Mouse (Mus musculus) heart, adult 2 months (tissue): ENCODE measurements around the gene Itga1. TPM values are rescaled to one million over a fixed set of nuclear protein-coding genes. Genes with fewer than 3 reads are reported as not detected.

Source experiments
- DNase-seq, 2 experiments: peaks; one replicate each; pipeline ENCODE4 v3.0.0; 2021
- H3K27ac ChIP-seq: fragments of 200-600 bp; 2 replicates; pipeline ENCODE4 v1.8.1; 2022
- H3K27me3 ChIP-seq: fragments of 200-500 bp; 2 replicates; pipeline ENCODE4 v1.6.1; 2012; ENCODE audit warnings: mild to moderate bottlenecking, low read length, inconsistent platforms, mixed read lengths; ENCODE audit not compliant: control insufficient read depth, insufficient read depth
- H3K36me3 ChIP-seq: fragments of 200-500 bp; 2 replicates; pipeline ENCODE4 v1.6.1; 2012; ENCODE audit warnings: low read length, inconsistent platforms; ENCODE audit not compliant: control insufficient read depth, insufficient read depth
- H3K4me1 ChIP-seq: fragments of 200-500 bp; 2 replicates; pipeline ENCODE4 v1.6.1; 2011; ENCODE audit warnings: low read length; ENCODE audit not compliant: control insufficient read depth, insufficient read depth
- H3K4me3 ChIP-seq: fragments of 200-600 bp; 2 replicates; pipeline ENCODE4 v1.8.1; 2022
- H3K79me2 ChIP-seq: fragments of 200-500 bp; replicated peaks from 2 replicates; pipeline ENCODE4 v1.6.1; 2012; ENCODE audit warnings: mild to moderate bottlenecking, inconsistent platforms, low read length, moderate library complexity, mixed read lengths; ENCODE audit not compliant: control insufficient read depth, insufficient read depth
- H3K9ac ChIP-seq: fragments of 200-500 bp; 2 replicates; pipeline ENCODE4 v1.6.1; 2012; ENCODE audit warnings: low read depth, mild to moderate bottlenecking, control low read depth, inconsistent platforms, low read length, mixed read lengths
- CTCF ChIP-seq: fragments of 200-600 bp; IDR thresholded peaks from 2 replicates; pipeline ENCODE4 v1.8.1; 2022; ENCODE audit warnings: antibody characterized with exemption, mild to moderate bottlenecking, moderate library complexity
- EP300 ChIP-seq: fragments of 200-500 bp; IDR thresholded peaks from 2 replicates; pipeline ENCODE4 v1.6.1; 2011; ENCODE audit warnings: low read depth, low read length, control low read depth; ENCODE audit not compliant: insufficient read depth
- POLR2A ChIP-seq: fragments of 200-500 bp; IDR thresholded peaks from 2 replicates; pipeline ENCODE4 v1.6.1; 2011; ENCODE audit warnings: mild to moderate bottlenecking, low read depth, low read length, control low read depth; ENCODE audit not compliant: insufficient read depth
- WGBS: fragments of 180-500 bp; shearing (Covaris S2); methylation state at CpG from one replicate; pipeline ENCODE4 v1.1.7; 2018; 5-methylcytosine and 5-hydroxymethylcytosine counted together
- intact Hi-C: fragments of 180-260 bp; cut with DNase I; formaldehyde crosslinking; loops from one replicate; pipeline ENCODE4 v1.15.1; 2025
- polyA plus RNA-seq: library from polyadenylated mRNA; depleted of rRNA; stranded (reverse); fragments of >200 nt; gene quantifications from 2 replicates; pipeline ENCODE4 v1.2.3, GENCODE M21; 2012
- total RNA-seq, 2 experiments: library from RNA; stranded (reverse); gene quantifications; 2 replicates each; pipeline ENCODE4 v1.2.3; 2021

The Itga1 gene
- total and polyA plus RNA-seq, 3 experiments, result 6.8 to 34.8 (median 34.8) TPM

GRCm38 (mm10) chr13:115098227-115098626 lies 3.5 kb downstream of the Itga1 start:
- H3K27ac ChIP-seq, result peak overlapping the region; percentile 3; the same call in 1 of the 2 replicates
- no peak overlapping the region for H3K9ac ChIP-seq
- WGBS, result 59% methylated on average over 3 of the region's 3 CpGs
- H3K79me2 ChIP-seq, result peaks cover 4% of the 10 kb centered on the region; the same call in 1 of the 2 replicates
- TF ChIP-seq EP300 (no peak), POLR2A (no peak), CTCF (no peak)
- H3K4me3 ChIP-seq, result peak overlapping the region; percentile 81; the same call in 1 of the 2 replicates
- peaks cover 9% of the 10 kb centered on the region for H3K4me1 ChIP-seq
- DNase-seq, result no peak
- no peaks in the 10 kb centered on the region for H3K27me3 ChIP-seq
- peaks cover 36% of the 10 kb centered on the region for H3K36me3 ChIP-seq
- intact Hi-C loops, result loop anchor here (5.0 kb wide), 1 partner anchor 96 kb away; no protein-coding TSS in a partner anchor

- Histone ChIP-seq H3K36me3 (peaks cover 40% of the 10 kb centered on the region), H3K27ac (peak overlapping the region; percentile 26), H3K4me3 (peak overlapping the region; percentile 15; the same call in 1 of the 2 replicates), H3K4me1 (peaks cover 11% of the 10 kb centered on the region), H3K27me3 (no peaks in the 10 kb centered on the region), H3K79me2 (peaks cover 4% of the 10 kb centered on the region; the same call in 1 of the 2 replicates), H3K9ac (no peak overlapping the region)
- TF ChIP-seq CTCF, result no peak
- TF ChIP-seq POLR2A, result no peak
- TF ChIP-seq EP300, result no peak
- DNase-seq, result no peak
- 35% methylated on average over 5 of the region's 5 CpGs for WGBS
- intact Hi-C loops, result loop anchor here (5.0 kb wide), 1 partner anchor 95 kb away; no protein-coding TSS in a partner anchor
Observed at GRCm38 (mm10) chr13:115096965-115097364, 4.8 kb downstream of the Itga1 start.

GRCm38 (mm10) chr13:115096216-115096615 lies 5.5 kb downstream of the Itga1 start:
- H3K79me2 ChIP-seq, result peaks cover 4% of the 10 kb centered on the region; the same call in 1 of the 2 replicates
- WGBS, result 4% methylated on average over 2 of the region's 2 CpGs
- H3K4me3 ChIP-seq, result no peak overlapping the region
- TF ChIP-seq POLR2A (no peak), CTCF (no peak), EP300 (no peak)
- 0 out of 2 replicates have a peak overlapping the region, but pooled peaks have one; percentile 15 for H3K9ac ChIP-seq
- peaks cover 14% of the 10 kb centered on the region for H3K4me1 ChIP-seq
- peak overlapping the region; percentile 26 for H3K27ac ChIP-seq
- no peak for DNase-seq
- no peaks in the 10 kb centered on the region for H3K27me3 ChIP-seq
- intact Hi-C loops, result loop anchor here (5.0 kb wide), 1 partner anchor 94 kb away; no protein-coding TSS in a partner anchor
- H3K36me3 ChIP-seq, result peaks cover 40% of the 10 kb centered on the region

GRCm38 (mm10) chr13:115095392-115095791 lies 6.4 kb downstream of the Itga1 start:
- peaks cover 14% of the 10 kb centered on the region for H3K4me1 ChIP-seq
- TF ChIP-seq POLR2A (no peak), CTCF (peak; percentile 54)
- H3K36me3 ChIP-seq, result peaks cover 40% of the 10 kb centered on the region
- DNase-seq, result no peak
- intact Hi-C loops, result loop anchor here (5.0 kb wide), 1 partner anchor 93 kb away; no protein-coding TSS in a partner anchor
- 90% methylated on average over 2 of the region's 2 CpGs for WGBS
- H3K9ac ChIP-seq, result no peak overlapping the region
- peak overlapping the region; percentile 26; the same call in 1 of the 2 replicates for H3K27ac ChIP-seq
- H3K79me2 ChIP-seq, result peaks cover 4% of the 10 kb centered on the region; the same call in 1 of the 2 replicates
- H3K27me3 ChIP-seq, result no peaks in the 10 kb centered on the region
- no peak overlapping the region; the same call in 1 of the 2 replicates for H3K4me3 ChIP-seq

- H3K79me2 ChIP-seq, result peaks cover 3% of the 10 kb centered on the region; the same call in 1 of the 2 replicates
- no peak for DNase-seq
- no peak overlapping the region for H3K4me3 ChIP-seq
- peaks cover 36% of the 10 kb centered on the region for H3K36me3 ChIP-seq
- intact Hi-C loops, result loop anchor here (5.0 kb wide), 1 partner anchor 74 kb away; no protein-coding TSS in a partner anchor
- 35% methylated on average over 3 of the region's 3 CpGs for WGBS
- peaks cover 13% of the 10 kb centered on the region for H3K4me1 ChIP-seq
- H3K27ac ChIP-seq, result peak overlapping the region; percentile 93
- H3K27me3 ChIP-seq, result no peaks in the 10 kb centered on the region
- no peak overlapping the region for H3K9ac ChIP-seq
- TF ChIP-seq POLR2A (no peak), CTCF (no peak)
Observed at GRCm38 (mm10) chr13:115091511-115091910, 10.3 kb downstream of the Itga1 start.

- WGBS, result 23% methylated on average over 9 of the region's 9 CpGs
- intact Hi-C loops, result loop anchor here (1.0 to 5.0 kb wide), 2 partner anchors 10 to 74 kb away; partner anchors contain the start of genes Gm49395 and Itga1
- peak overlapping the region; percentile 93 for H3K27ac ChIP-seq
Observed at GRCm38 (mm10) chr13:115090977-115091445, 10.8 kb downstream of the Itga1 start.

More at GRCm38 (mm10) chr13:115090977-115091445, 10.8 kb downstream of the Itga1 start:
- Histone ChIP-seq H3K79me2 (peaks cover 3% of the 10 kb centered on the region; the same call in 1 of the 2 replicates), H3K4me3 (peak overlapping the region; percentile 82), H3K27me3 (no peaks in the 10 kb centered on the region), H3K36me3 (peaks cover 37% of the 10 kb centered on the region), H3K4me1 (peaks cover 13% of the 10 kb centered on the region), H3K9ac (peak overlapping the region; percentile 66)
- no peak for DNase-seq
- TF ChIP-seq CTCF, result no peak
- no peak for TF ChIP-seq EP300
- no peak for TF ChIP-seq POLR2A
